Mouse (Mus musculus) hindbrain, postnatal 0 days (tissue): ENCODE measurements around the gene Echdc1. TPM values are rescaled to one million over a fixed set of nuclear protein-coding genes. Genes with fewer than 3 reads are reported as not detected.

Source experiments
- ATAC-seq: fragments of 200-750 bp; cut with Nextera tagmentation; 2 replicates; pipeline ENCODE4 v1.8.0; 2017; ENCODE audit warnings: mild to moderate bottlenecking, moderate TSS enrichment, moderate library complexity
- DNase-seq: peaks from one replicate; pipeline ENCODE4 v3.0.0-alpha.2; 2015; ENCODE audit warnings: low spot score
- H3K27ac ChIP-seq: fragments of 300-500 bp; sonication (generic); 2 replicates; pipeline ENCODE4 v1.5.1; 2014; ENCODE audit warnings: mild to moderate bottlenecking
- H3K27me3 ChIP-seq: fragments of 300-500 bp; sonication (generic); 2 replicates; pipeline ENCODE4 v1.6.1; 2014; ENCODE audit warnings: low read length, mixed read lengths; ENCODE audit not compliant: insufficient read depth
- H3K36me3 ChIP-seq: fragments of 300-500 bp; sonication (generic); 2 replicates; pipeline ENCODE4 v1.6.1; 2014; ENCODE audit warnings: low read length, mixed read lengths; ENCODE audit not compliant: insufficient read depth
- H3K4me1 ChIP-seq: fragments of 300-500 bp; sonication (generic); 2 replicates; pipeline ENCODE4 v1.6.1; 2014; ENCODE audit warnings: antibody characterized with exemption, low read length, mixed read lengths; ENCODE audit not compliant: insufficient read depth
- H3K4me2 ChIP-seq: fragments of 300-500 bp; sonication (generic); 2 replicates; pipeline ENCODE4 v1.6.1; 2014; ENCODE audit warnings: low read depth, mild to moderate bottlenecking, low read length, moderate library complexity, mixed read lengths
- H3K4me3 ChIP-seq: fragments of 300-500 bp; sonication (generic); 2 replicates; pipeline ENCODE4 v1.5.1; 2014; ENCODE audit warnings: low read length
- H3K9ac ChIP-seq: fragments of 300-500 bp; sonication (generic); replicated peaks from 2 replicates; pipeline ENCODE4 v1.6.1; 2014; ENCODE audit warnings: mild to moderate bottlenecking, low read length, moderate library complexity, mixed read lengths
- H3K9me3 ChIP-seq: fragments of 300-500 bp; sonication (generic); 2 replicates; pipeline ENCODE4 v1.6.1; 2016; ENCODE audit warnings: low read length, mixed read lengths
- CTCF ChIP-seq: IDR thresholded peaks from 2 replicates; pipeline ENCODE4 v1.5.1; 2016; ENCODE audit warnings: antibody characterized with exemption, control low read depth, low read depth
- WGBS: fragments of 180-500 bp; shearing (Covaris S2); extraction: QIAGEN DNeasy Blood & Tissue Kit; methylation state at CpG from one replicate; pipeline ENCODE4 v1.1.7; 2014; 5-methylcytosine and 5-hydroxymethylcytosine counted together
- polyA plus RNA-seq: library from polyadenylated mRNA; unstranded; fragments of >200 nt; fragmentation: Nextera tagmentation; extraction: Ambion mirVana; gene quantifications from 2 replicates; pipeline ENCODE4 v1.2.1, GENCODE M21; 2015
- total RNA-seq: library from RNA; depleted of rRNA; stranded (reverse); fragments of >200 nt; gene quantifications from 2 replicates; pipeline ENCODE4 v1.2.3, GENCODE M21; 2014; rRNA removed

The Echdc1 gene
- total RNA-seq = 11.4 and 15.1 TPM in 2 replicates
- polyA plus RNA-seq = 33.7 and 37.1 TPM in 2 replicates

- H3K27me3 ChIP-seq = no peaks in the 10 kb centered on the region
- under 1% methylated on average over 49 of the region's 49 CpGs for WGBS
- peak within 1 kb of the TSS; percentile 75 for H3K27ac ChIP-seq
- peak within 1 kb of the TSS; percentile 50 for H3K4me3 ChIP-seq
- TF ChIP-seq CTCF = peak; percentile 75
- H3K9ac ChIP-seq = peak within 1 kb of the TSS; percentile 52
- H3K4me1 ChIP-seq = peaks cover 11% of the 10 kb centered on the region; the same call in 1 of the 2 replicates
- ATAC-seq = peak; percentile 100
- H3K4me2 ChIP-seq = peak within 1 kb of the TSS; percentile 85
- no peaks in the 10 kb centered on the region for H3K36me3 ChIP-seq
- DNase-seq = peak; percentile 97
- H3K9me3 ChIP-seq = no peaks in the 10 kb centered on the region
Measured at GRCm38 (mm10) chr10:29313064-29313638, at the start of gene Echdc1. Echdc1 (plus strand) TSS chr10:29313166.

DNA sequence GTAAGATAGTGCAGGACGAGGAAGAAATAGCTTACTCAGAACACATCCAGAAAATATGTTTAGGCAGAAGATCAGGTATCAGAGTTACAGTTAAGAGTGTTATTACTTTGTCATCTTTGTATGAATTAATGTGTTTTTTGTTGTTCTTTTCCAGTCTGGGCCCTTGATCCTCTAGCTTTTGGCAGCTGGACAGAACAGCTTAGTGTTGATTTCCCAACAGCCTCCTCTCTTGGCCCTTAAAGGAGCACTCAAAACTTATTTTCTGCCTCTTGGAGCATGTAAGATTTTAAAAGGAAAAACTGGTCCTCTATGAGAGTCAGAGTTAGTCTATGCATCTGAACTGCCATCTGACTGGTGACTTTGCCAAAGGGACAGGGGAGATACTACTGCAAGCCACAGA is 31.2 kb upstream of the Echdc1 start:
- no peak overlapping the region for H3K27ac ChIP-seq
- TF ChIP-seq CTCF = no peak
- no peak overlapping the region for H3K4me3 ChIP-seq
- no peaks in the 10 kb centered on the region for H3K27me3 ChIP-seq
- H3K36me3 ChIP-seq = no peaks in the 10 kb centered on the region
- H3K9ac ChIP-seq = no peak overlapping the region
- 90% methylated on average over 1 of the region's 1 CpGs for whole genome bisulfite sequencing
- H3K4me1 ChIP-seq = no peaks in the 10 kb centered on the region
- no peak for DNase-seq
- ATAC-seq = no peak
- no peaks in the 10 kb centered on the region for H3K9me3 ChIP-seq
- no peak overlapping the region for H3K4me2 ChIP-seq

DNA sequence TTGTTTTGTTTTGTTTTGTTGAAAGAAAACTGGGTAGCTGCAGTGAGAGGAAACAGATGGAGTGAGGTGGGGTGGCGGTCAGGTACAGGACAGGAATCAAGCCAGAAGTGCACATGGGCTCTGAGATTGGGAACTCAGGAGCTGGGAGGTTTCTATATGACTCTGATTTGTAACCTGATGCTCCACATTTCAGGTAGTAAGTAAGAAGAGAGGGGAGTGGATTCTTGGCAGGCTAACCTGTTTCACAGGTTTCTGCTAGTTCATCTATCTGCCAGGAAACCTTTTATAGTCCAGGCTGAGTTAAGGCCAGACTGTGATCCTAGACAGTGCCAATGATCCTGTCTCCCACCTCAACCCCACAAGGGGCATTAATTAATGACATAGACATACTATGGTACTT is 27.2 kb upstream of the Echdc1 start:
- no peak for DNase-seq
- Histone ChIP-seq H3K4me3 (no peak overlapping the region), H3K27me3 (no peaks in the 10 kb centered on the region), H3K27ac (no peak overlapping the region), H3K9ac (no peak overlapping the region), H3K4me1 (no peaks in the 10 kb centered on the region), H3K36me3 (no peaks in the 10 kb centered on the region), H3K4me2 (no peak overlapping the region), H3K9me3 (no peaks in the 10 kb centered on the region)
- WGBS = 79% methylated on average over 1 of the region's 1 CpGs
- no peak for TF ChIP-seq CTCF
- ATAC-seq = no peak

GRCm38 (mm10) chr10:29302230-29302629 is 10.7 kb upstream of the Echdc1 start:
- Histone ChIP-seq H3K27me3 (no peaks in the 10 kb centered on the region), H3K27ac (no peak overlapping the region), H3K9me3 (no peaks in the 10 kb centered on the region), H3K36me3 (no peaks in the 10 kb centered on the region), H3K4me2 (no peak overlapping the region), H3K4me3 (no peak overlapping the region), H3K4me1 (no peaks in the 10 kb centered on the region), H3K9ac (no peak overlapping the region)
- no peak for TF ChIP-seq CTCF
- no peak for DNase-seq
- ATAC-seq = no peak
- 91% methylated on average over 4 of the region's 4 CpGs for WGBS

GRCm38 (mm10) chr10:29311480-29312219 is 1.3 kb upstream of the Echdc1 start:
- H3K36me3 ChIP-seq = no peaks in the 10 kb centered on the region
- 60% methylated on average over 4 of the region's 4 CpGs for WGBS
- H3K9me3 ChIP-seq = no peaks in the 10 kb centered on the region
- DNase-seq = no peak
- H3K27ac ChIP-seq = no peak overlapping the region
- no peaks in the 10 kb centered on the region for H3K27me3 ChIP-seq
- H3K4me2 ChIP-seq = peak overlapping the region; percentile 85
- no peak for TF ChIP-seq CTCF
- no peak for ATAC-seq
- peaks cover 11% of the 10 kb centered on the region; the same call in 1 of the 2 replicates for H3K4me1 ChIP-seq
- no peak overlapping the region for H3K9ac ChIP-seq
- no peak overlapping the region for H3K4me3 ChIP-seq

DNA sequence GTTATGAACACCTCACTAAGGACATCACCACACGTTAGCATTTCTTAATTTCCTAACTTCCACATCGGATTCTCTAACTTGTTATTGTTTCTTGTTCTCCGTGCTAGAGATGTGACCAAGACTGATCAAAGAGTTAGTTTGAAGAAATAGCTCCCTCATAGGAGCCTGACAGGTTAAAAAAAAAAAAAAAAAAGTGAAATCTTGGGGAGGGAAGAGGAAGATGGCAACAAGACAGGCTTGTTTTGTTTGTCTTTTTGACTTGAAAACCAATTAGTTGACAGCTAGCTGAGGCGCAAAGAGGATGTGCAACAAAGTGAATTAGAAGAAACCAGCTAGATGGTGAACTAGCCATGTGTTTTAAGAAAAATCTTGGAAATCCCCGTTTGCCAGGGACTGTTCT is 939 bp downstream of the Echdc1 start:
- Histone ChIP-seq H3K4me2 (peak overlapping the region; percentile 85), H3K4me1 (peaks cover 11% of the 10 kb centered on the region; the same call in 1 of the 2 replicates)
- ATAC-seq = no peak

DNA sequence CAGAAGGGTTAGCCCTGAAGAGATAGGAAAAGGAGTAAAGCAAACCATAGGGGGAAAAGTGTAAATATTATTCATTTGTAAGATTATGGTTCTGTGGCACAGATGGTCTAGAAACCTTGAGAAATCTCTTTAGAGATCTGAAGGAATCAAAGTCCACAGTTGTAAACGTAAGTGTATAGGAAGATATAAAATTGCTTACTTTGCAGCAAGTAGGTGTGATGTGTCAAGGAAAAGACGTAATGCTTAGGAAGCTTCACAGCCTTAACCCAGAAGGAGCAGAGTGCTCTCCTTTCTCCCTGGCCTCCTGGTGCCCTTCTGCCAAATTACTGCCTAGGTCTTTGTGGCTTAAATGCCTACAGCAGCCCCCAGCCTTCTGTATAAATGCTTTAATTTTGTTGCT is 11.9 kb downstream of the Echdc1 start:
- H3K4me2 ChIP-seq = no peak overlapping the region
- no peaks in the 10 kb centered on the region for H3K27me3 ChIP-seq
- no peaks in the 10 kb centered on the region for H3K9me3 ChIP-seq
- no peak overlapping the region for H3K9ac ChIP-seq
- no peaks in the 10 kb centered on the region for H3K36me3 ChIP-seq
- no peak for ATAC-seq
- WGBS = 99% methylated on average over 2 of the region's 2 CpGs
- DNase-seq = no peak
- H3K4me3 ChIP-seq = no peak overlapping the region
- H3K27ac ChIP-seq = no peak overlapping the region
- no peak for TF ChIP-seq CTCF
- H3K4me1 ChIP-seq = no peaks in the 10 kb centered on the region

More for the DNA sequence above, 939 bp downstream of the Echdc1 start:
- WGBS = 34% methylated on average over 5 of the region's 5 CpGs
- H3K36me3 ChIP-seq = no peaks in the 10 kb centered on the region
- DNase-seq = no peak
- no peak for TF ChIP-seq CTCF
- H3K27me3 ChIP-seq = no peaks in the 10 kb centered on the region
- peak overlapping the region; percentile 50 for H3K4me3 ChIP-seq
- no peaks in the 10 kb centered on the region for H3K9me3 ChIP-seq
- no peak overlapping the region for H3K27ac ChIP-seq
- H3K9ac ChIP-seq = peak overlapping the region; percentile 52; the same call in 1 of the 2 replicates
